Mouse (Mus musculus) lung, postnatal 0 days (tissue): ENCODE measurements at regions not wholly inside any gene's neighbourhood (a gene's known extent, or its start where the extent isn't known, plus 50 kb on each side); places are given as distances from the start of the nearest gene placed in this dataset.

Experiments used
- ATAC-seq: fragments of 200-750 bp; cut with Nextera tagmentation; 2 replicates; pipeline ENCODE4 v1.8.0; 2017; ENCODE audit warnings: moderate library complexity
- DNase-seq: peaks from one replicate; pipeline ENCODE4 v3.0.0-alpha.2; 2016; ENCODE audit warnings: low spot score
- H3K27ac ChIP-seq: fragments of 300-500 bp; sonication (generic); 2 replicates; pipeline ENCODE4 v1.5.1; 2014; ENCODE audit warnings: antibody characterized with exemption, mild to moderate bottlenecking, low read length, mixed read lengths
- H3K27me3 ChIP-seq: fragments of 300-500 bp; sonication (generic); replicated peaks from 2 replicates; pipeline ENCODE4 v1.6.1; 2014; ENCODE audit warnings: low read length, mixed read lengths; ENCODE audit not compliant: insufficient read depth
- H3K36me3 ChIP-seq: fragments of 300-500 bp; sonication (generic); 2 replicates; pipeline ENCODE4 v1.6.1; 2014; ENCODE audit warnings: low read length, mixed read lengths; ENCODE audit not compliant: insufficient read depth
- H3K4me1 ChIP-seq: fragments of 300-500 bp; sonication (generic); 2 replicates; pipeline ENCODE4 v1.6.1; 2014; ENCODE audit warnings: antibody characterized with exemption, low read depth, low read length, mixed read lengths; ENCODE audit not compliant: insufficient read depth
- H3K4me2 ChIP-seq: fragments of 300-500 bp; sonication (generic); replicated peaks from 2 replicates; pipeline ENCODE4 v1.6.1; 2014; ENCODE audit warnings: low read depth, mild to moderate bottlenecking, low read length, moderate library complexity, mixed read lengths
- H3K4me3 ChIP-seq: fragments of 300-500 bp; sonication (generic); 2 replicates; pipeline ENCODE4 v1.5.1; 2014; ENCODE audit warnings: low read depth, low read length
- H3K9ac ChIP-seq: fragments of 300-500 bp; sonication (generic); replicated peaks from 2 replicates; pipeline ENCODE4 v1.6.1; 2014; ENCODE audit warnings: low read depth, mild to moderate bottlenecking
- H3K9me3 ChIP-seq: fragments of 300-500 bp; sonication (generic); 2 replicates; pipeline ENCODE4 v1.6.1; 2016; ENCODE audit warnings: low read length, mixed read lengths
- CTCF ChIP-seq: IDR thresholded peaks from 2 replicates; pipeline ENCODE4 v1.5.1; 2016; ENCODE audit warnings: antibody characterized with exemption, mild to moderate bottlenecking
- EP300 ChIP-seq: IDR thresholded peaks from 2 replicates; pipeline ENCODE4 v1.6.1; 2016; ENCODE audit warnings: antibody characterized with exemption, mild to moderate bottlenecking, control low read depth
- WGBS: fragments of 180-500 bp; shearing (Covaris S2); extraction: QIAGEN DNeasy Blood & Tissue Kit; methylation state at CpG from one replicate; pipeline ENCODE4 v1.1.7; 2014; 5-methylcytosine and 5-hydroxymethylcytosine counted together

- DNase-seq: no peak
- H3K4me3 ChIP-seq: no peak overlapping the region
- 41% methylated on average over 1 of the region's 1 CpGs for WGBS
Observed at GRCm38 (mm10) chr1:193551340-193551739, 181.2 kb upstream of the Camk1g start.

GRCm38 (mm10) chr1:193550761-193551160, 180.7 kb upstream of the Camk1g start:
- ATAC-seq (no peak), DNase-seq (no peak)
- H3K36me3 ChIP-seq: no peaks in the 10 kb centered on the region
- H3K4me3 ChIP-seq: no peak overlapping the region
- no peak for TF ChIP-seq EP300
- no peaks in the 10 kb centered on the region for H3K27me3 ChIP-seq
- H3K4me2 ChIP-seq: no peak overlapping the region
- H3K27ac ChIP-seq: no peak overlapping the region
- no peak overlapping the region for H3K9ac ChIP-seq
- no peaks in the 10 kb centered on the region for H3K9me3 ChIP-seq
- WGBS: 14% methylated on average over 2 of the region's 2 CpGs
- no peaks in the 10 kb centered on the region for H3K4me1 ChIP-seq

More at GRCm38 (mm10) chr1:193551340-193551739, 181.2 kb upstream of the Camk1g start:
- no peak for ATAC-seq
- H3K36me3 ChIP-seq: no peaks in the 10 kb centered on the region
- no peak overlapping the region for H3K27ac ChIP-seq
- no peak overlapping the region for H3K4me2 ChIP-seq
- TF ChIP-seq EP300 (no peak), CTCF (no peak)
- H3K9ac ChIP-seq: no peak overlapping the region
- no peaks in the 10 kb centered on the region for H3K9me3 ChIP-seq
- H3K27me3 ChIP-seq: no peaks in the 10 kb centered on the region
- H3K4me1 ChIP-seq: no peaks in the 10 kb centered on the region

- no peak for TF ChIP-seq CTCF
- no peak for TF ChIP-seq EP300
- Histone ChIP-seq H3K36me3 (no peaks in the 10 kb centered on the region), H3K4me3 (no peak overlapping the region), H3K4me1 (no peaks in the 10 kb centered on the region), H3K9me3 (no peaks in the 10 kb centered on the region), H3K27ac (no peak overlapping the region), H3K9ac (no peak overlapping the region), H3K4me2 (no peak overlapping the region), H3K27me3 (no peaks in the 10 kb centered on the region)
- 85% methylated on average over 2 of the region's 2 CpGs for WGBS
- ATAC-seq (no peak), DNase-seq (no peak)
Observed at GRCm38 (mm10) chr1:193547356-193547755, 177.3 kb upstream of the Camk1g start.

GRCm38 (mm10) chr1:193546044-193546432, 175.9 kb upstream of the Camk1g start:
- DNase-seq: no peak
- Histone ChIP-seq H3K4me3 (no peak overlapping the region), H3K4me1 (no peaks in the 10 kb centered on the region), H3K36me3 (no peaks in the 10 kb centered on the region), H3K9me3 (no peaks in the 10 kb centered on the region), H3K27ac (no peak overlapping the region), H3K4me2 (no peak overlapping the region), H3K9ac (no peak overlapping the region), H3K27me3 (no peaks in the 10 kb centered on the region)
- ATAC-seq: no peak
- TF ChIP-seq EP300 (no peak), CTCF (no peak)
- 91% methylated on average over 2 of the region's 2 CpGs for WGBS

GRCm38 (mm10) chr1:193545406-193546043, 175.4 kb upstream of the Camk1g start:
- no peak for DNase-seq
- WGBS: 61% methylated on average over 4 of the region's 4 CpGs
- no peaks in the 10 kb centered on the region for H3K27me3 ChIP-seq
- H3K9me3 ChIP-seq: no peaks in the 10 kb centered on the region
- H3K4me3 ChIP-seq: no peak overlapping the region
- no peak for TF ChIP-seq CTCF
- TF ChIP-seq EP300: no peak
- no peak for ATAC-seq
- H3K4me2 ChIP-seq: no peak overlapping the region
- no peaks in the 10 kb centered on the region for H3K4me1 ChIP-seq
- no peaks in the 10 kb centered on the region for H3K36me3 ChIP-seq
- no peak overlapping the region for H3K9ac ChIP-seq
- no peak overlapping the region for H3K27ac ChIP-seq

GRCm38 (mm10) chr1:193544804-193545203, 174.7 kb upstream of the Camk1g start:
- Histone ChIP-seq H3K4me1 (no peaks in the 10 kb centered on the region), H3K4me3 (no peak overlapping the region), H3K36me3 (no peaks in the 10 kb centered on the region), H3K9ac (no peak overlapping the region), H3K9me3 (no peaks in the 10 kb centered on the region), H3K27ac (no peak overlapping the region), H3K27me3 (no peaks in the 10 kb centered on the region), H3K4me2 (no peak overlapping the region)
- ATAC-seq (no peak), DNase-seq (no peak)
- TF ChIP-seq CTCF: no peak

- H3K4me2 ChIP-seq: no peak overlapping the region
- no peaks in the 10 kb centered on the region for H3K4me1 ChIP-seq
- no peaks in the 10 kb centered on the region for H3K9me3 ChIP-seq
- no peak for TF ChIP-seq CTCF
- no peak for TF ChIP-seq EP300
- no peaks in the 10 kb centered on the region for H3K27me3 ChIP-seq
- no peak overlapping the region for H3K4me3 ChIP-seq
- H3K36me3 ChIP-seq: no peaks in the 10 kb centered on the region
- WGBS: 40% methylated on average over 3 of the region's 3 CpGs
- no peak overlapping the region for H3K27ac ChIP-seq
- DNase-seq (no peak), ATAC-seq (no peak)
- H3K9ac ChIP-seq: no peak overlapping the region
Observed at GRCm38 (mm10) chr1:193543834-193544233, 173.7 kb upstream of the Camk1g start.
